Mouse (Mus musculus): Measurements from ENCODE around the gene Ptpn7. TPM values are rescaled to one million over a fixed set of nuclear protein-coding genes. Genes with fewer than 3 reads are reported as not detected.

Gene Ptpn7
- total and polyA plus RNA-seq, 3 experiments: 61.4 to 81.9 (median 81.9) TPM

DNA sequence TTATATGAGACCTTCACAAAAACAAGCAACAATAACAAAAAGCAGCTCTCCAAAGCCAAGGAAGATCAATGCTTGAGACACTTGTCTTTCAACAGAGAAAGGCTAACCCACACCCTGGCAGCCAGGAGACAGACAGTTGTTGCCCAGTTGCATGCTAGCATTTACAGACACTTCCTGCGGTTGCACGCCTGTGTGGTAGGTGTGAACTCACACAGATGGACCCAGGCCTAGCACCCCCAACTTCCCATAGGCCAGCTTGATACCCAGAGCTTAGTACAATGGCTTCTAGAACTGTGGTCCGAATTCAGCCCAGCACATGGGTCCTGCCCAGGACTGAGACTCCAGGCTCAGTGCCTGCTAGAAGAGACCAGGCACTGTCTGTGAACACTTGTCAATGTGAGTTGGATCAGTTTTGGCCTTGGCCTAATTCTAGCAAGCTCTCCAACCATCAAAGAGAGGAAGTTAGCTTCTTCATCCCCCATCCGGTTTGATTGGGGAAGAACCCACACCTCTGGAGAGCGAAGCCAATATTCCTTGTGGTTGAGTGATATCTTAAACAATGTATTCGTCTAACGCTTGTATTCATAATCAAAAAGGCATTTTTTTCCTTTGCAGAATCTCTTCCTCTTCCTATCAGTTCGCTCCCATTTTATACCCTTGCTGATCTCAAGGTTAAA lies 2.7 kb downstream of the Ptpn7 start:
- no peak overlapping the region; the same call in 1 of the 2 replicates for H3K4me2 ChIP-seq (ENCODE audit: insufficient read depth, low read depth, poor library complexity, severe bottlenecking)
- H3K9me3 ChIP-seq (replicated peaks; ENCODE audit: low read length): no peaks in the 10 kb centered on the region
- in situ Hi-C loops (cut with MboI; ENCODE audit: low pct_ligation_motif_present, low pct_unique_long_range_greater_than_20kb, low sequenced_read_pairs) (no loop called here), dilution Hi-C loops (cut with MboI; ENCODE audit: extremely low pct_ligation_motif_present, extremely low pct_unique_long_range_greater_than_20kb, low sequenced_read_pairs) (no loop called here)
- H3K9ac ChIP-seq (ENCODE audit: insufficient read depth, low read depth): no peak overlapping the region; the same call in 1 of the 2 replicates
- DNase-seq (ENCODE audit: extremely low read depth): no peak
- peak overlapping the region in 1 of 3 experiments; percentile 65 for H3K4me3 ChIP-seq (replicated peaks in 1 of 3; ENCODE audit: low read depth in 2 of 3, low read length in 2 of 3, poor library complexity in 1 of 3)
- H3K27me3 ChIP-seq (replicated peaks): no peaks in the 10 kb centered on the region
- peaks cover 43 to 60% of the 10 kb centered on the region in 2 experiments for H3K36me3 ChIP-seq (replicated peaks in 1 of 2; ENCODE audit: control insufficient read depth in 1 of 2, insufficient read depth in 1 of 2, low read length in 1 of 2)
- H3K79me2 ChIP-seq (replicated peaks; ENCODE audit: control insufficient read depth, extremely low read depth, insufficient read depth, poor library complexity, severe bottlenecking): peaks cover 18% of the 10 kb centered on the region
- peaks cover 7 to 71% of the 10 kb centered on the region in 2 experiments for H3K4me1 ChIP-seq (ENCODE audit: control insufficient read depth in 1 of 2, insufficient read depth in 2 of 2)
- H3K27ac ChIP-seq (ENCODE audit: insufficient read depth, low read depth): peak overlapping the region; percentile 43
- TF ChIP-seq POLR2AphosphoS2 (IDR thresholded peaks at IDR 0.05; ENCODE audit: low read depth, low read length) (no peak), TCF12 (IDR thresholded peaks at IDR 0.05; ENCODE audit: low read depth, low read length) (no peak), KAT2A (IDR thresholded peaks at IDR 0.05; ENCODE audit: insufficient replicate concordance, low read length) (no peak), USF1 (IDR thresholded peaks at IDR 0.05; ENCODE audit: low read depth, low read length) (no peak), JUN (IDR thresholded peaks at IDR 0.05; ENCODE audit: insufficient read depth, low read depth, low read length) (no peak), TBP (conservative IDR thresholded peaks at IDR 0.05; ENCODE audit: low read depth, low read length) (no peak), EP300 (IDR thresholded peaks at IDR 0.05; ENCODE audit: low read length) (no peak), POLR2A (IDR thresholded peaks at IDR 0.05; ENCODE audit: low read depth, low read length) (no peak), IRF4 (IDR thresholded peaks at IDR 0.05; ENCODE audit: low read depth, low read length) (no peak), HCFC1 (IDR thresholded peaks at IDR 0.05; ENCODE audit: low read depth, low read length) (no peak), NELFE (IDR thresholded peaks at IDR 0.05; ENCODE audit: low read depth, low read length) (no peak), CHD1 (IDR thresholded peaks at IDR 0.05; ENCODE audit: low read depth, low read length) (no peak), RCOR1 (conservative IDR thresholded peaks at IDR 0.05; ENCODE audit: low read depth, low read length) (no peak), E2F4 (IDR thresholded peaks at IDR 0.05; ENCODE audit: insufficient replicate concordance, low read depth, low read length) (no peak), UBTF (IDR thresholded peaks at IDR 0.05; ENCODE audit: low read depth, low read length) (no peak), MXI1 (IDR thresholded peaks at IDR 0.05; ENCODE audit: low read depth, low read length) (no peak)

DNA sequence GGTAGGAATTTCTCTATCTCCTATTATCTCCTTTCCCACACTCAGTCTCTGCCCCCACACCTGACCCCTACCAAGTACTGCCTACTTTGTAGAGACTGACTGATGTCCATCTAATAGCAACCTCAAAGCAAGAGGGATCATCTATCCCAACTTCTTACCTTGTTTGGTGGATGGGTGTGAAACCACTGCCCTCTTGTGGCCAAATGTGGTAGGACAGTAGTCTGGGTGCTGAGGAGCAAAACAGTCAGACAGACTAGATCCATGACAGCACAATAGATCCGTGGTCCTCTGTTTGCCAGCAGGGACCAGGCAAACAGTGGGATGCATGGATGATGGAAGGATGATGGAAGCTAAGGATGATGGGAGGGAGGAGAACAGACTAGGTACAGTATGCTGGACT lies 4.0 kb downstream of the Ptpn7 start:
- peaks cover 7 to 72% of the 10 kb centered on the region in 2 experiments for H3K4me1 ChIP-seq (ENCODE audit: control insufficient read depth in 1 of 2, insufficient read depth in 2 of 2)
- peak; percentile 90 for DNase-seq (ENCODE audit: extremely low read depth)
- H3K27ac ChIP-seq (ENCODE audit: insufficient read depth, low read depth): no peak overlapping the region
- dilution Hi-C loops (cut with MboI; ENCODE audit: extremely low pct_ligation_motif_present, extremely low pct_unique_long_range_greater_than_20kb, low sequenced_read_pairs) (no loop called here), in situ Hi-C loops (cut with MboI; ENCODE audit: low pct_ligation_motif_present, low pct_unique_long_range_greater_than_20kb, low sequenced_read_pairs) (no loop called here)
- H3K4me2 ChIP-seq (ENCODE audit: insufficient read depth, low read depth, poor library complexity, severe bottlenecking): no peak overlapping the region
- peaks cover 50 to 71% of the 10 kb centered on the region in 2 experiments for H3K36me3 ChIP-seq (replicated peaks in 1 of 2; ENCODE audit: control insufficient read depth in 1 of 2, insufficient read depth in 1 of 2, low read length in 1 of 2)
- H3K27me3 ChIP-seq (replicated peaks): no peaks in the 10 kb centered on the region
- H3K9ac ChIP-seq (ENCODE audit: insufficient read depth, low read depth): no peak overlapping the region
- H3K4me3 ChIP-seq (replicated peaks in 1 of 3; ENCODE audit: low read depth in 2 of 3, low read length in 2 of 3, poor library complexity in 1 of 3): no peak overlapping the region
- H3K9me3 ChIP-seq (replicated peaks; ENCODE audit: low read length): no peaks in the 10 kb centered on the region
- H3K79me2 ChIP-seq (replicated peaks; ENCODE audit: control insufficient read depth, extremely low read depth, insufficient read depth, poor library complexity, severe bottlenecking): peaks cover 18% of the 10 kb centered on the region
- TF ChIP-seq HCFC1 (IDR thresholded peaks at IDR 0.05; ENCODE audit: low read depth, low read length) (no peak), SIN3A (IDR thresholded peaks at IDR 0.05; ENCODE audit: low read length) (0 out of 2 replicates have a peak, but pooled peaks have one; percentile 13), CTCF (conservative IDR thresholded peaks at IDR 0.05 in 1 of 2, IDR thresholded peaks at IDR 0.05 in 1 of 2; ENCODE audit: low read depth in 2 of 2, low read length in 2 of 2) (peak; percentile 96 to 97), GABPA (IDR thresholded peaks at IDR 0.05; ENCODE audit: insufficient replicate concordance, low read depth, low read length) (no peak), NELFE (IDR thresholded peaks at IDR 0.05; ENCODE audit: low read depth, low read length) (0 out of 2 replicates have a peak, but pooled peaks have one; percentile 29), RAD21 (IDR thresholded peaks at IDR 0.05; ENCODE audit: low read depth, low read length) (peak; percentile 84), SMC3 (IDR thresholded peaks at IDR 0.05; ENCODE audit: low read depth, low read length) (peak; percentile 81), MYC (IDR thresholded peaks at IDR 0.05; ENCODE audit: low read depth, low read length) (0 out of 2 replicates have a peak, but pooled peaks have one; percentile 19), IRF4 (IDR thresholded peaks at IDR 0.05; ENCODE audit: low read depth, low read length) (0 out of 2 replicates have a peak, but pooled peaks have one; percentile 25)

Measured in CH12.LX (cell line).